Mouse (Mus musculus) lung, postnatal 0 days (tissue): ENCODE measurements at regions not wholly inside any gene's neighbourhood (a gene's known extent, or its start where the extent isn't known, plus 50 kb on each side); places are given as distances from the start of the nearest gene placed in this dataset.

Experiments
- ATAC-seq: fragments of 200-750 bp; cut with Nextera tagmentation; 2 replicates; pipeline ENCODE4 v1.8.0; 2017; ENCODE audit warnings: moderate library complexity
- DNase-seq: peaks from one replicate; pipeline ENCODE4 v3.0.0-alpha.2; 2016; ENCODE audit warnings: low spot score
- H3K27ac ChIP-seq: fragments of 300-500 bp; sonication (generic); 2 replicates; pipeline ENCODE4 v1.5.1; 2014; ENCODE audit warnings: antibody characterized with exemption, mild to moderate bottlenecking, low read length, mixed read lengths
- H3K27me3 ChIP-seq: fragments of 300-500 bp; sonication (generic); replicated peaks from 2 replicates; pipeline ENCODE4 v1.6.1; 2014; ENCODE audit warnings: low read length, mixed read lengths; ENCODE audit not compliant: insufficient read depth
- H3K36me3 ChIP-seq: fragments of 300-500 bp; sonication (generic); 2 replicates; pipeline ENCODE4 v1.6.1; 2014; ENCODE audit warnings: low read length, mixed read lengths; ENCODE audit not compliant: insufficient read depth
- H3K4me1 ChIP-seq: fragments of 300-500 bp; sonication (generic); 2 replicates; pipeline ENCODE4 v1.6.1; 2014; ENCODE audit warnings: antibody characterized with exemption, low read depth, low read length, mixed read lengths; ENCODE audit not compliant: insufficient read depth
- H3K4me2 ChIP-seq: fragments of 300-500 bp; sonication (generic); replicated peaks from 2 replicates; pipeline ENCODE4 v1.6.1; 2014; ENCODE audit warnings: low read depth, mild to moderate bottlenecking, low read length, moderate library complexity, mixed read lengths
- H3K4me3 ChIP-seq: fragments of 300-500 bp; sonication (generic); 2 replicates; pipeline ENCODE4 v1.5.1; 2014; ENCODE audit warnings: low read depth, low read length
- H3K9ac ChIP-seq: fragments of 300-500 bp; sonication (generic); replicated peaks from 2 replicates; pipeline ENCODE4 v1.6.1; 2014; ENCODE audit warnings: low read depth, mild to moderate bottlenecking
- H3K9me3 ChIP-seq: fragments of 300-500 bp; sonication (generic); 2 replicates; pipeline ENCODE4 v1.6.1; 2016; ENCODE audit warnings: low read length, mixed read lengths
- CTCF ChIP-seq: IDR thresholded peaks from 2 replicates; pipeline ENCODE4 v1.5.1; 2016; ENCODE audit warnings: antibody characterized with exemption, mild to moderate bottlenecking
- EP300 ChIP-seq: IDR thresholded peaks from 2 replicates; pipeline ENCODE4 v1.6.1; 2016; ENCODE audit warnings: antibody characterized with exemption, mild to moderate bottlenecking, control low read depth
- WGBS: fragments of 180-500 bp; shearing (Covaris S2); extraction: QIAGEN DNeasy Blood & Tissue Kit; methylation state at CpG from one replicate; pipeline ENCODE4 v1.1.7; 2014; 5-methylcytosine and 5-hydroxymethylcytosine counted together

DNA sequence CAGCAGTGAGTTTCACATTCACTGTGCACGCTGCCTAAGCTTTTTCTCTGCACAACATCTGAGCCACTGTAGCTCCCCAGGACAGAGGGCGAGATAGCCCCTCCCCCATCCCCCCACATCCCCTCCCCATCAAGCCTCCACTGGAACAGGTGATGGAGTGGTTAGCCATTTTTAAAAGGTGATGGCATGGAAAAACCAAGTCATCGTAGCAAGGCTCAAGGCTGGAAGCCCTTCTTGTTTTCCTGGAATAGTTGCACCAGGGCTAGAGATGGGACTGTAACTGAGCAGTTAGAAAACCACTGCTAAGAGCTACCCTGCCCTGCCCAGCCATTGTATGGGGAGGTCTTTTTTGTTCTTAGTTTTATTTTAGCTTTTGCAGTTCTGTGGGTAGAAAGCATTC, 209.1 kb upstream of the Rreb1 start:
- no peak for TF ChIP-seq CTCF
- TF ChIP-seq EP300: no peak
- Histone ChIP-seq H3K36me3 (no peaks in the 10 kb centered on the region), H3K9me3 (no peaks in the 10 kb centered on the region), H3K27ac (no peak overlapping the region), H3K4me3 (no peak overlapping the region), H3K27me3 (no peaks in the 10 kb centered on the region), H3K4me1 (no peaks in the 10 kb centered on the region), H3K4me2 (no peak overlapping the region), H3K9ac (no peak overlapping the region)
- WGBS: 77% methylated on average over 3 of the region's 3 CpGs
- DNase-seq (no peak), ATAC-seq (no peak)

GRCm38 (mm10) chr13:37569486-37569885, 208.7 kb upstream of the Rreb1 start:
- ATAC-seq (no peak), DNase-seq (no peak)
- no peak overlapping the region for H3K9ac ChIP-seq
- H3K27ac ChIP-seq: no peak overlapping the region
- no peak overlapping the region for H3K4me2 ChIP-seq
- H3K27me3 ChIP-seq: no peaks in the 10 kb centered on the region
- TF ChIP-seq EP300 (no peak), CTCF (no peak)
- 82% methylated on average over 3 of the region's 3 CpGs for WGBS
- H3K4me1 ChIP-seq: no peaks in the 10 kb centered on the region
- no peaks in the 10 kb centered on the region for H3K36me3 ChIP-seq
- no peaks in the 10 kb centered on the region for H3K9me3 ChIP-seq
- no peak overlapping the region for H3K4me3 ChIP-seq

- Histone ChIP-seq H3K9me3 (no peaks in the 10 kb centered on the region), H3K4me2 (no peak overlapping the region), H3K4me1 (no peaks in the 10 kb centered on the region), H3K27me3 (no peaks in the 10 kb centered on the region), H3K36me3 (no peaks in the 10 kb centered on the region), H3K4me3 (no peak overlapping the region), H3K9ac (no peak overlapping the region), H3K27ac (no peak overlapping the region)
- 42% methylated on average over 3 of the region's 3 CpGs for WGBS
- TF ChIP-seq CTCF: no peak
- no peak for TF ChIP-seq EP300
- ATAC-seq (no peak), DNase-seq (no peak)
Observed at GRCm38 (mm10) chr13:37572983-37573382, 205.2 kb upstream of the Rreb1 start.

GRCm38 (mm10) chr13:37579231-37579630, 199.0 kb upstream of the Rreb1 start:
- Histone ChIP-seq H3K4me1 (no peaks in the 10 kb centered on the region), H3K9me3 (no peaks in the 10 kb centered on the region), H3K36me3 (no peaks in the 10 kb centered on the region), H3K4me2 (no peak overlapping the region), H3K27me3 (no peaks in the 10 kb centered on the region), H3K9ac (no peak overlapping the region), H3K4me3 (no peak overlapping the region), H3K27ac (no peak overlapping the region)
- no peak for TF ChIP-seq EP300
- no peak for TF ChIP-seq CTCF
- WGBS: 90% methylated on average over 10 of the region's 10 CpGs
- ATAC-seq (no peak), DNase-seq (no peak)

GRCm38 (mm10) chr13:37579775-37580174, 198.4 kb upstream of the Rreb1 start:
- no peak overlapping the region for H3K4me3 ChIP-seq
- DNase-seq (no peak), ATAC-seq (no peak)
- H3K4me1 ChIP-seq: no peaks in the 10 kb centered on the region
- no peak overlapping the region for H3K4me2 ChIP-seq
- no peaks in the 10 kb centered on the region for H3K9me3 ChIP-seq
- TF ChIP-seq CTCF: no peak
- no peak for TF ChIP-seq EP300
- no peak overlapping the region for H3K9ac ChIP-seq
- H3K27me3 ChIP-seq: no peaks in the 10 kb centered on the region
- H3K36me3 ChIP-seq: no peaks in the 10 kb centered on the region
- no peak overlapping the region for H3K27ac ChIP-seq
- WGBS: 75% methylated on average over 11 of the region's 11 CpGs

- H3K4me1 ChIP-seq: no peaks in the 10 kb centered on the region
- no peak overlapping the region for H3K27ac ChIP-seq
- DNase-seq: no peak
- no peaks in the 10 kb centered on the region for H3K27me3 ChIP-seq
- no peak overlapping the region for H3K4me3 ChIP-seq
- ATAC-seq: no peak; the same call in 1 of the 2 replicates
- no peak overlapping the region for H3K9ac ChIP-seq
- 70% methylated on average over 2 of the region's 2 CpGs for WGBS
- TF ChIP-seq EP300: no peak
- TF ChIP-seq CTCF: no peak
- no peak overlapping the region for H3K4me2 ChIP-seq
- H3K36me3 ChIP-seq: no peaks in the 10 kb centered on the region
- H3K9me3 ChIP-seq: no peaks in the 10 kb centered on the region
Observed at GRCm38 (mm10) chr13:37580806-37581205, 197.4 kb upstream of the Rreb1 start.

DNA sequence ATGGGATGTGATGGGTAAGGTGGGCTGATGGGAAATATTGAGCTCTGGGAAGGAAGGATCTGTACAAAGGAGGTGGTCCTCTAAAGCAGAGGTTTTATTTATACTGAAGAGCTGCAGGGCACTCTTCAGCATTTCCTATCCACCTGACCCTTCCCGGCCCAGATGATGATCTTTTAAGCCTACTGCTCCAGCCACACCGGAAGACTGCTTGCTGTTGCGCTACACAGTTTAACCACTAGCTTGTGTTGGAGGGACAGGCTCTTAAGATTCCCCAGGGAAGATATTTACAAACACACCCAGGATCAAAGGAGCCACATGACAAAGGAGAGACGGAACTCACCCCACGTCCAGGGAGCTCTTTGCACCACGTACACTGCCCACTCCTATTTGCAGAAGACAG, 196.8 kb upstream of the Rreb1 start:
- no peak; the same call in 1 of the 2 replicates for ATAC-seq
- no peak for TF ChIP-seq EP300
- TF ChIP-seq CTCF: 0 out of 2 replicates have a peak, but pooled peaks have one; percentile 8
- H3K4me2 ChIP-seq: no peak overlapping the region
- H3K27me3 ChIP-seq: no peaks in the 10 kb centered on the region
- no peaks in the 10 kb centered on the region for H3K36me3 ChIP-seq
- H3K9ac ChIP-seq: no peak overlapping the region
- H3K4me3 ChIP-seq: no peak overlapping the region
- H3K9me3 ChIP-seq: no peaks in the 10 kb centered on the region
- H3K4me1 ChIP-seq: no peaks in the 10 kb centered on the region
- DNase-seq: no peak
- no peak overlapping the region for H3K27ac ChIP-seq
- 52% methylated on average over 6 of the region's 6 CpGs for WGBS
